Mouse (Mus musculus): ENCODE results near the gene Ywhah. TPM values are rescaled to one million over a fixed set of nuclear protein-coding genes. Genes with fewer than 3 reads are reported as not detected.

Ywhah gene
- polyA plus RNA-seq (2012; rRNA removed): 1,599 and 1,684 TPM in 2 replicates

- Histone ChIP-seq H3K27ac (ENCODE audit: insufficient read depth, low read length) (peak within 1 kb of the TSS; percentile 98), H3K4me1 (ENCODE audit: control insufficient read depth, insufficient read depth, low read length) (peaks cover 10% of the 10 kb centered on the region; the same call in 1 of the 2 replicates), H3K4me3 (ENCODE audit: insufficient read depth, low read length) (peak within 1 kb of the TSS; percentile 99)
- peak; percentile 84 for TF ChIP-seq POLR2A (IDR thresholded peaks at IDR 0.05; ENCODE audit: extremely low read depth, insufficient read depth, low read length)
- TF ChIP-seq CTCF (IDR thresholded peaks at IDR 0.05; ENCODE audit: extremely low read depth, insufficient read depth, low read length): no peak
These were observed at the start of gene Ywhah for GRCm38 (mm10) chr5:33018561-33019425. Ywhah (plus strand) TSS chr5:33018816.

DNA sequence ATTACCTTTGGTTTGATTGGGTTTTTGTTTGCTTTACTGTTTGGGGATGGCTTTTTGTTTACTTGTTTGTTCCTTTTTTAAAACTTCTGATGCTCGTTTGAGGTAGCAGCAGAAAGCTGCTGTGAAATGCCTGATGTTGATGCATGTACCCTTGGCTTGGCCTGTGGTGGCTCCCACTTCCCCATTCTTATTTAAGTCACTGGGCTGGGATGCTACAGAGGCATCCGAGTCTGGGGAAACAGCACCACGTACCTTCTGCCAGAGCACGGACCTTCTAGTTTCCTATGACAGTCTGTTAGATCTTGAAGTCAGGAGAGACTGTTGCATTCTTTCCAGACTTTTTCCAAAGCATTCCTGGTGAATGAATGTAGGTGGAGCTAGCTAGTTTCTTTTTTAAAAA is 42.1 kb upstream of the Ywhah start:
- Histone ChIP-seq H3K4me3 (ENCODE audit: insufficient read depth, low read length) (no peak overlapping the region), H3K27ac (ENCODE audit: insufficient read depth, low read length) (0 out of 2 replicates have a peak overlapping the region, but pooled peaks have one; percentile 19), H3K4me1 (ENCODE audit: control insufficient read depth, insufficient read depth, low read length) (peaks cover 7% of the 10 kb centered on the region)
- TF ChIP-seq CTCF (IDR thresholded peaks at IDR 0.05; ENCODE audit: extremely low read depth, insufficient read depth, low read length): no peak
- TF ChIP-seq POLR2A (IDR thresholded peaks at IDR 0.05; ENCODE audit: extremely low read depth, insufficient read depth, low read length): no peak

- H3K4me1 ChIP-seq (ENCODE audit: control insufficient read depth, insufficient read depth, low read length): peaks cover 7% of the 10 kb centered on the region
- TF ChIP-seq CTCF (IDR thresholded peaks at IDR 0.05; ENCODE audit: extremely low read depth, insufficient read depth, low read length) (no peak), POLR2A (IDR thresholded peaks at IDR 0.05; ENCODE audit: extremely low read depth, insufficient read depth, low read length) (no peak)
- H3K27ac ChIP-seq (ENCODE audit: insufficient read depth, low read length): peak overlapping the region; percentile 19; the same call in 1 of the 2 replicates
- H3K4me3 ChIP-seq (ENCODE audit: insufficient read depth, low read length): no peak overlapping the region
These were observed 41.4 kb upstream of the Ywhah start for GRCm38 (mm10) chr5:32977179-32977578.

DNA sequence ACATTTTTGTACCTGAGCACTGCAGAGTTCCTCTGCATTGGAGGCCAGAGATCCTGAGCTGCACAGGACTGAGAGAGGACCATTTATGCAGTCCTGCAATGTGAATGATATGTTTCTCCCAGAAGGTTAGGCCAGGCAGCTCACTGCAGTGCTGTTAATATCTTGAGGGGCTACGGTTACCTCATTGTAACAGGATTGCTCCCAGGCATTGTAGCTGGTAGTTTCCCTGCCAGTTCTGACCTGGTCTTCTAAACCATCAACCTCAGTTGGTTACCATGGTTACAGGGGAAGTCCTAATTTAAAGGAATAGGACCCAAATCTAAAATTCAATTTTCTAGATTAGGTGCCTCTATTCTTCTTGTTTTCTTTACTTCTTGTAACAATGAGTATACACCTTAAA is 33.2 kb upstream of the Ywhah start:
- H3K4me1 ChIP-seq (ENCODE audit: control insufficient read depth, insufficient read depth, low read length): peaks cover 5% of the 10 kb centered on the region; the same call in 1 of the 2 replicates
- TF ChIP-seq CTCF (IDR thresholded peaks at IDR 0.05; ENCODE audit: extremely low read depth, insufficient read depth, low read length) (no peak), POLR2A (IDR thresholded peaks at IDR 0.05; ENCODE audit: extremely low read depth, insufficient read depth, low read length) (no peak)
- no peak overlapping the region for H3K27ac ChIP-seq (ENCODE audit: insufficient read depth, low read length)
- H3K4me3 ChIP-seq (ENCODE audit: insufficient read depth, low read length): no peak overlapping the region

GRCm38 (mm10) chr5:32987873-32988272 is 30.7 kb upstream of the Ywhah start:
- peaks cover 13% of the 10 kb centered on the region for H3K4me1 ChIP-seq (ENCODE audit: control insufficient read depth, insufficient read depth, low read length)
- no peak overlapping the region for H3K4me3 ChIP-seq (ENCODE audit: insufficient read depth, low read length)
- TF ChIP-seq CTCF (IDR thresholded peaks at IDR 0.05; ENCODE audit: extremely low read depth, insufficient read depth, low read length) (no peak), POLR2A (IDR thresholded peaks at IDR 0.05; ENCODE audit: extremely low read depth, insufficient read depth, low read length) (no peak)
- peak overlapping the region; percentile 63; the same call in 1 of the 2 replicates for H3K27ac ChIP-seq (ENCODE audit: insufficient read depth, low read length)

- Histone ChIP-seq H3K4me3 (ENCODE audit: insufficient read depth, low read length) (peak overlapping the region; percentile 0; the same call in 1 of the 2 replicates), H3K27ac (ENCODE audit: insufficient read depth, low read length) (peak overlapping the region; percentile 89), H3K4me1 (ENCODE audit: control insufficient read depth, insufficient read depth, low read length) (peaks cover 15% of the 10 kb centered on the region)
- TF ChIP-seq POLR2A (IDR thresholded peaks at IDR 0.05; ENCODE audit: extremely low read depth, insufficient read depth, low read length): 0 out of 2 replicates have a peak, but pooled peaks have one; percentile 39
- no peak for TF ChIP-seq CTCF (IDR thresholded peaks at IDR 0.05; ENCODE audit: extremely low read depth, insufficient read depth, low read length)
These were observed 28.5 kb upstream of the Ywhah start for GRCm38 (mm10) chr5:32989959-32990640.

DNA sequence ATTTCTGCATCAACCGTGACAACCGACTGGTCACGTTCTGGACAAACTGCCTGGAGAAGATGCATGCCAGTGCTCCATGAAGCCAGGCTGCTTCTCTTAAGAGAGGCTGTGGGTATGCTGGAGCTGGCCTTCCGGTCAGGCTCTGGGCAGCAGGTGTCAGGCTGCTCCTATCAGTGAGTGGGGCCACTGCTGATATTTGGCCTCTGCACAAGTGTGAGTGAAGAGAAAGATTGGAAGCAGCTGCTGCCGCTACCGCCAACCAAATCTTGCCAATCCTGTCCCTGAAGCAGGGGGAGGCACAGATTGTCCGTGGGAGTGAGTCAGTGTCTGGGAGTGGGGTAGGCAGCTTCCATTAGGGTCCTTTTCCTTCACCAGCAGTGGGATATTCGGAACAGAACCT is 27.5 kb upstream of the Ywhah start:
- no peak overlapping the region for H3K4me3 ChIP-seq (ENCODE audit: insufficient read depth, low read length)
- no peak for TF ChIP-seq POLR2A (IDR thresholded peaks at IDR 0.05; ENCODE audit: extremely low read depth, insufficient read depth, low read length)
- TF ChIP-seq CTCF (IDR thresholded peaks at IDR 0.05; ENCODE audit: extremely low read depth, insufficient read depth, low read length): no peak
- peak overlapping the region; percentile 89 for H3K27ac ChIP-seq (ENCODE audit: insufficient read depth, low read length)
- H3K4me1 ChIP-seq (ENCODE audit: control insufficient read depth, insufficient read depth, low read length): peaks cover 16% of the 10 kb centered on the region

DNA sequence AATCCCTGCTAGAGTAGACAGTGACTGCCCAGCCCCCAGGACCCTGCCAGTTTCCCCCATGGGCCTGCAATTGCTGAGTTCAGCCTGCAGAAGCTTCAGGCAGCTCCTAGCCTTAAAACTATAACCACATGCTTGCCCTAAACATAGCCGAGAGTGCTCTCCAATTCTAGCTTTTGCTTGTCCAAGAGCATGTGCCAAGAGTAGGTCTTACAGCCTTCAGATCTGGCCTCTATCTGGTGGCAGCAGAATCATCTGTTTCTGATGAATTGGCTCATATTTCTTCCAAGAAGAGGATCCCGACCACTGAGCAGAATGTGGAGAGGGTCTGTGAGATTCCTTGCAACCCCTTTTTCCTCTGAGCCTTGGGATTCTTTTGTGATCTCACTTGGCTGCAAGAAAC is 24.1 kb upstream of the Ywhah start:
- Histone ChIP-seq H3K27ac (ENCODE audit: insufficient read depth, low read length) (no peak overlapping the region), H3K4me3 (ENCODE audit: insufficient read depth, low read length) (no peak overlapping the region), H3K4me1 (ENCODE audit: control insufficient read depth, insufficient read depth, low read length) (peaks cover 15% of the 10 kb centered on the region)
- TF ChIP-seq POLR2A (IDR thresholded peaks at IDR 0.05; ENCODE audit: extremely low read depth, insufficient read depth, low read length) (no peak), CTCF (IDR thresholded peaks at IDR 0.05; ENCODE audit: extremely low read depth, insufficient read depth, low read length) (no peak)

DNA sequence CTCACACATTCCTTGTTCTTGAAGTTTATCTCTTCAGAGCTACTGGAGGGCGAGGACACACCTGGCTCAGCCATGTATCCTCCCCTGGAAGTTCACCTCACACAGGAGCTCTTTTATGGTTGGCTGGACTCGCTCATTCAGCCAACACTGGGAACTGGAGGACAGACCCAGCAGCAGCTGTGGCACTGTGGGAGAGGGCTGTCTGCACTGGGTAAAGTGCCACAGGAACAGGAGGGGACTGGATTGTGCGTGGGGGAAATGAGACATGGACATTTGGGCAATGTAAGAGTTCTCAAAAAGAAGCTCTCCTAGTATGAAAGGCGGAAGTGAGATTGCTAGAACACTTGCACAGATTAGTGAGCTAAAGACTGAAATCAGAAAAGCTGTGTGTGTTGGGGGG is 22.9 kb upstream of the Ywhah start:
- Histone ChIP-seq H3K4me1 (ENCODE audit: control insufficient read depth, insufficient read depth, low read length) (peaks cover 16% of the 10 kb centered on the region), H3K4me3 (ENCODE audit: insufficient read depth, low read length) (no peak overlapping the region), H3K27ac (ENCODE audit: insufficient read depth, low read length) (peak overlapping the region; percentile 2; the same call in 1 of the 2 replicates)
- TF ChIP-seq CTCF (IDR thresholded peaks at IDR 0.05; ENCODE audit: extremely low read depth, insufficient read depth, low read length) (no peak), POLR2A (IDR thresholded peaks at IDR 0.05; ENCODE audit: extremely low read depth, insufficient read depth, low read length) (no peak)

Data from cortical plate, adult 2 months (tissue).